Mouse (Mus musculus) lung, adult 2 months (tissue): Measurements from ENCODE around the gene Asic2. TPM values are rescaled to one million over a fixed set of nuclear protein-coding genes. Genes with fewer than 3 reads are reported as not detected.
A peak's percentile ranks its signal among the peaks of the same experiment; 100 is the strongest.

Source experiments
- DNase-seq: peaks from one replicate; pipeline ENCODE4 v3.0.0; 2022
- H3K4me1 ChIP-seq: fragments of 200-500 bp; 2 replicates; pipeline ENCODE4 v1.6.1; 2011; ENCODE audit warnings: low read length; ENCODE audit not compliant: control insufficient read depth, insufficient read depth
- H3K4me3 ChIP-seq: fragments of 200-500 bp; replicated peaks from 2 replicates; pipeline ENCODE3; 2011; ENCODE audit warnings: low read depth, mild to moderate bottlenecking, control low read depth, low read length; ENCODE audit errors: extremely low read depth
- CTCF ChIP-seq: fragments of 200-500 bp; IDR thresholded peaks from 2 replicates; pipeline ENCODE4 v1.5.1; 2011; ENCODE audit warnings: mild to moderate bottlenecking, low read length, control low read depth; ENCODE audit not compliant: insufficient read depth
- POLR2A ChIP-seq: fragments of 200-500 bp; IDR thresholded peaks from 2 replicates; pipeline ENCODE4 v1.6.1; 2011; ENCODE audit warnings: low read depth, mild to moderate bottlenecking, control low read depth, low read length, borderline replicate concordance; ENCODE audit errors: extremely low read depth
- WGBS: fragments of 180-500 bp; shearing (Covaris S2); methylation state at CpG from one replicate; pipeline ENCODE4 v1.1.7; 2018; 5-methylcytosine and 5-hydroxymethylcytosine counted together
- polyA plus RNA-seq: library from polyadenylated mRNA; depleted of rRNA; stranded (reverse); fragments of >200 nt; gene quantifications from 2 replicates; pipeline ENCODE4 v1.2.3, GENCODE M21; 2012

Gene Asic2
- polyA plus RNA-seq, 1 experiment: 0.04 TPM

DNA sequence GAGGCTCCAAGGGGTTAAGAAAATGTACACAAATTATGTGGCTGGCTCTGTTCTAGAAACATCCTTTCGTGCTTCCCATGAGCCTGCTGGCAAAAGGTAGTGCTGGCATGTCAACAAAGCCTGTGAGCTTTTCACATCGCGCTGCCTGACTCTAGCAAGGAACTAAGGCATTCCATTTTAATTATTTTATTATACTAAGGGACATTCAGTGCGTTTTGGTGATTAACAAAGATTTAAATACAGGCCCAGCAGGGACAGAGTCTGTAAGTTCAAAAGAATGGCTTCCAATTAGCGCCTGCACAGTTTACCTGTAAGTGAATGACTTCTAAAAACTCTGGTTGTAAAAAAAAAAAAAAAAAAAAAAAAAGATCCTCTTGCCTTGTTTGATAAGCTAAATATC is 375.5 kb downstream of the Asic2 start:
- no peak for TF ChIP-seq CTCF
- TF ChIP-seq POLR2A: no peak
- no peaks in the 10 kb centered on the region for H3K4me1 ChIP-seq
- 51% methylated on average over 5 of the region's 5 CpGs for WGBS
- H3K4me3 ChIP-seq: no peak overlapping the region
- no peak for DNase-seq

DNA sequence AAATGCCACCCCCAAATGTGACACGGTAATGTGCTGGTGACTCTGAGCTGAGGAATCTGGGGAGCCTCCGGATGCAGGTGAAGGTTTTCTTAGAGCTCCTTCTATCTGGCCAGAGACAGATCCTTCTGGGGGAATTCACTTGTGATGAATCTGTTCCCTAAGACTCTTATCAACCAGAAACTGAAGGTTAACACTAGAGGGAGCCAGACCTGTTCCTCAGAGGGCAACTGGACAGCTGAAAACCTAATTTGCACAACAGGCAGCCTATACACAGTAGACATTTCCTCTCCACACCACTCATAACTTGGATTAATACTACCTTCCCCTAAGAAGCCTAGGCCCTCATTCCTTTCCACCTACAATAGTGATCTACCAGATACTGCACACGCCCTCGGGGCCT is 377.3 kb downstream of the Asic2 start:
- DNase-seq: no peak
- TF ChIP-seq POLR2A (no peak), CTCF (no peak)
- Histone ChIP-seq H3K4me3 (no peak overlapping the region), H3K4me1 (no peaks in the 10 kb centered on the region)
- WGBS: 76% methylated on average over 4 of the region's 4 CpGs

DNA sequence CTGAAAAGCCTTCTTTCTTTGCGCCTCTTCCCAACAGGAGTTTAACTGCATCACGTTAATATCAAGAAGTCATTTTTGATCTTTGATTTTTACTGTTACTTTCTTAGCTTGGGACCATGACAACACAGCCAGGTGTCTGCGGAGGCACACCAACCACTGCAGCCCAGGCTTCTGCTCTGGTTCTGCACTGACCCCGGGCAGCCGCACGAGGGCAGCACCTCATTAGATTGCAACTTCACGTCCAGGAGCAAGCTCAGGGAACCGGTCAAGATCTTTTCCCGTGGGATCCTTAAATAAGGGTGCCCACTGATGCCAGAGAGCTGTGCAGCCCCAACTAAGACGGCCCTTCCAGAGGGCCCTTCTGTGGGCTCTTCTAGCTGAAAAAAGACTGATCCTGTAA is 379.6 kb downstream of the Asic2 start:
- H3K4me3 ChIP-seq: no peak overlapping the region
- 9% methylated on average over 10 of the region's 10 CpGs for WGBS
- TF ChIP-seq CTCF: peak; percentile 70
- TF ChIP-seq POLR2A: no peak
- peak; percentile 59 for DNase-seq
- no peaks in the 10 kb centered on the region for H3K4me1 ChIP-seq

DNA sequence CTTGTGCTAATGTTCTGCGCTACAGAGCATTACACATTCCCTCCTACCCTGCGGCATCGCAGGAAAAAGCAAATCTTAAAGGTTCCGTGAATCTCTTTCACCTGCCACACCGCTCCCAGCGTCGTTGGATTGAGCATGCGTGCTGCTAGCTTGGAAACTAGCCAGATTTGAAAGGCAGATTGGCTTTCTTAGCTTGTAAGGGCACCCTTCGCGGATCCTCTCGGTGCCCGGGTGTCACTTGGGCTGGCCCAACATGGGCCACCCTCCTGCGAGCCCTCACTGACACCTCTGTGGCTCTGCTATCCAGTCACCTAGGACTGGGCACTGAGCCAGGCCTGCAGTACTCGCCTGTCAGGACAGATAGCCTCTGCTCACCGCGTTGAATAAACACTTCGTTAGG is 380.3 kb downstream of the Asic2 start:
- TF ChIP-seq CTCF (no peak), POLR2A (no peak)
- H3K4me3 ChIP-seq: no peak overlapping the region
- no peak for DNase-seq
- H3K4me1 ChIP-seq: no peaks in the 10 kb centered on the region
- 54% methylated on average over 17 of the region's 17 CpGs for WGBS

DNA sequence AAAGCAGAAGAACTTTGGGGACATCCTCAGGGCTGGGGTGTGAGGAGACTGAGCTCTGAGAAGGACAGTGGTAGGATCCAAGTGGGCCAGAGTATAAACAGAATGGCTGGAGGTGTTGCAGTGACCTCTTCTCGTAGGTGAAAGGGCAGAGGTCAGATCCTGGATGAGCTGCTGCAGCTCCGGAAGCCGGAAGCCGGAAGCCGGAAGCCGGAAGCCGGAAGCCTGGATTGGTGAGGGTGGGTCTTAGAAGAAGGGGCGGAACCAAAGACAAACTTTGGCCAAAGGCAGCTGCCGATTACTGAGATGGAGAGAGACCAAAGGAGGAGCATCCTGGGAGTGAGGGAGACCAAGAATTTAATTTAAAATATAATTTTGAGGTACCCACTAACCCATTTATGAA is 381.1 kb downstream of the Asic2 start:
- TF ChIP-seq CTCF: no peak
- Histone ChIP-seq H3K4me1 (no peaks in the 10 kb centered on the region), H3K4me3 (no peak overlapping the region)
- DNase-seq: no peak
- 63% methylated on average over 9 of the region's 9 CpGs for WGBS

DNA sequence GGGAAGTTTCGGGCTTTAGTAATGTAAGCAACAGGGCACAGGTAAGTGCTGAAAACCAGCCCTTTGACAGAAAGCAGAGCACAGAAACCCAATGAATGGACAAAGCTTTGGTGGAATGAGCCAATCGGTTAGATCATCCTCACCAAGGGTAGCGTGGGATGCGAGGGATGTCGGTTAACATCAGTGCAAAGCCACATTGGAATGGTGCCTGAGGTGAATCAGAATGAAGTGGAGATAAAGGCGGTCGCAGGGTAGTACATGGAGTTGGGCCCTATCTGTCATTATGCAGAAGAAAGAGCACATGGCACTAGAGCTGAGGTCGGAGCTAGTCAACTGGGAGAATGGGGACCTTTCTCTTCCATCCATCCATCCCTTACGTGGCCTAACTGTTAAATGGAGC is 383.8 kb downstream of the Asic2 start:
- TF ChIP-seq CTCF (no peak), POLR2A (no peak)
- WGBS: 93% methylated on average over 9 of the region's 9 CpGs
- no peak overlapping the region for H3K4me3 ChIP-seq
- no peak for DNase-seq
- no peaks in the 10 kb centered on the region for H3K4me1 ChIP-seq

DNA sequence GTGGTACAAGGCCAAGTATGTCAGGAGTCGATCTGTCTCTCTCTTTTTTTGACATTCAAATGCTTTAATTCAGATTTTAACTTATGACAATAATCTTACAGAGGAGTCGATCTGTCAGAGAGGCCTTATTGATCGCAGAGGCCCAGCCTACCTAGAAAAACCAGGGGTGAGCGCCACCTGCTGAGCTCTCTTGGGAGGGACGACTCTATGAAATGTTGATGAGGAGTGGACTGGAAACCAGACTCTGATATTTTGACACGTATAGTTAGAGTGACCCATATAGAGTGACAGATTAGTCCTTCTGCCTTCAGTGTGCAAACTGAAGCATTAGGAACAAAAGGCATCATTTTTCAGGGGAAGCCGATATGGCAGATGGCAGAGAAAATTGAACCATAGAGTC is 385.1 kb downstream of the Asic2 start:
- DNase-seq: no peak

DNA sequence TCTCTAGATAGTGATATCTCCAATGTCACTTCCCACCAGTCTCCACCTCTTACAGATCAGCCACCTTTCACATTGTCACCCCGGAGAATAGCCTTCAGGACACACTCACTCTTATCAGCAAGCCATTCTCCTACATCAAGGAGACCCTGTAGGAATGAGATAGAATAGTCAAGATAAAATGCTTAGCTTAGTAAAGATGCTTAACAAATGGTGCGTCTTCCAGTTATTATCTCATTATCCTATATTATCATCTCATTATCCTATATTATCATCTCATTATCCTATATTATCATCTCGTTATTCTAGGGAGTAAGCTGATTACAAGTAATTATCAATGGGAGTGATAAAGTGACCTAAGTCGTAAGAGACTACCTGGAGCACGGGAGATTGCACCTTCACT is 386.1 kb downstream of the Asic2 start:
- WGBS: 46% methylated on average over 5 of the region's 5 CpGs
- no peak for DNase-seq
- no peak overlapping the region for H3K4me3 ChIP-seq
- no peak for TF ChIP-seq CTCF
- TF ChIP-seq POLR2A: no peak
- H3K4me1 ChIP-seq: no peaks in the 10 kb centered on the region

More for the DNA sequence above, 385.1 kb downstream of the Asic2 start:
- Histone ChIP-seq H3K4me1 (no peaks in the 10 kb centered on the region), H3K4me3 (no peak overlapping the region)
- no peak for TF ChIP-seq POLR2A
- TF ChIP-seq CTCF: no peak
- WGBS: 66% methylated on average over 7 of the region's 7 CpGs

DNA sequence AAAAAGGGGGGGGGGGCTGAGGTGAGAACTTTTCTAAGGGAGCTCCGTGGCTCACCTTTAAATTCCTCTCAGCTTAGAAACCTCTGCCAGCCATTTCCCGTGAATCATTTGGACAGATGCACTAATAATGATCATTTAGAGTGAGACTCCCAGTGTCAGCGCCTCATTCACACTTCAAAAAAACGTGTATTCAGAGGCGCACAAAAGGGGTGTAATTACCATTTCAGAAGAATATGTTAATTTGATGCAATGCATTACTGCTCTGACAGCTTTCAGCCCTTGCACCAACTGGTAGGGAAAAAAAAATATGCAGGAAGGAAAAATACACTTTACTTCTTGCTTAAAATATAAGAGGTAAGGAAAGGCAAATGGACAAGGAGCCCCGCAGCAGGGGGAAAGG is 388.5 kb downstream of the Asic2 start:
- no peak for DNase-seq
- TF ChIP-seq POLR2A (no peak), CTCF (no peak)
- 31% methylated on average over 6 of the region's 6 CpGs for WGBS
- H3K4me3 ChIP-seq: no peak overlapping the region
- no peaks in the 10 kb centered on the region for H3K4me1 ChIP-seq

DNA sequence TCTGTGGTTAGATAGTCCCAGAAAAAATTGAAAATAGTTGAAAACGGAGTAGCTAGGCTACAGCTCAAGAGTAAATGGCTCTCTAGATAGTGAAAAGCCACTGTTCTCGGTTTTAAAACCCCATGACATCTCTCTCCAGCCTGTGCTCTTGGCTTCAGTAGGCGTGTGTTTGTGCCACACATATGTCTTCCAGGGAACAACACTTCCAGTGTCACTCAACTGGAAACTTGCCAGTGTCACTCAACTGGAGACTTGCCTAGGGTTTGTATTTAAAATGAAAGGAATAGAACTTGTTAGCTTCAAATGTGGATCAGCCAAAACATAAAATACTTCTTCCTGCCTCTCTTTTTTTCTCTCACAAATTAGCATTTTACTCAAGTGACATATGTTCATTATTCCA is 397.9 kb downstream of the Asic2 start:
- TF ChIP-seq CTCF (no peak), POLR2A (no peak)
- Histone ChIP-seq H3K4me1 (no peaks in the 10 kb centered on the region), H3K4me3 (no peak overlapping the region)
- DNase-seq: no peak
- WGBS: 48% methylated on average over 3 of the region's 3 CpGs

DNA sequence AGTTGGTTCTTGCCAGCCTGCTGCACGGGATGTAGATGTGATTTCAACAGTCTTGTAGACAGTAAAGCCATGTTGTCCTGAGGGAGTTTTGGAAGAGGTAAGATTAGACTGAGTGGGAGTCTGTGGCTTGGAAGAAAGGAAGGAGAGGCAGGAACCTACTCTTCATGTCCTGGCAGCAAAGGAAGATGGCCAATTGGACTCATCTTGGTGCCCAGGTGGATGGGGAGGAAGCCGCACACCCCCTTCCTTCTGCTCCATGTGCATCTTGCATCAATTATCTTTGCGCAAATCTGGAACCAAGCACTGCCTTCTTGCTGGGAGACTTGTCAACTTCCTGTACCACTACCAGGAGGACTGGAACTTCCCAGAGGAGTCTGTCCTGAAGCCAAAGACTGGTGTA is 403.4 kb downstream of the Asic2 start:
- no peak for TF ChIP-seq CTCF
- TF ChIP-seq POLR2A: no peak
- Histone ChIP-seq H3K4me3 (no peak overlapping the region), H3K4me1 (no peaks in the 10 kb centered on the region)
- 82% methylated on average over 3 of the region's 3 CpGs for WGBS
- DNase-seq: no peak
